Mouse (Mus musculus) G1E (cell line): Measurements from ENCODE around the gene Atp5g3. TPM values are rescaled to one million over a fixed set of nuclear protein-coding genes. Genes with fewer than 3 reads are reported as not detected.
A peak's percentile ranks its signal among the peaks of the same experiment; 100 is the strongest.

Experiments used
- ATAC-seq: 2 replicates; pipeline ENCODE4 v1.8.0; 2016; ENCODE audit warnings: mild to moderate bottlenecking; ENCODE audit not compliant: insufficient number of reproducible peaks, poor library complexity, low FRiP score, severe bottlenecking; ENCODE audit errors: extremely low read depth
- DNase-seq: peaks from one replicate; pipeline ENCODE4 v3.0.0; 2012; ENCODE audit warnings: low spot score
- H3K27me3 ChIP-seq: 2 replicates; pipeline ENCODE4 v1.6.1; 2012; ENCODE audit warnings: mild to moderate bottlenecking, low read length, inconsistent platforms; ENCODE audit not compliant: insufficient read depth
- H3K36me3 ChIP-seq: replicated peaks from 2 replicates; pipeline ENCODE3; 2012; ENCODE audit warnings: mild to moderate bottlenecking, inconsistent platforms
- H3K4me1 ChIP-seq: 2 replicates; pipeline ENCODE4 v1.6.1; 2012; ENCODE audit warnings: low read depth, low read length, inconsistent platforms, mixed read lengths; ENCODE audit not compliant: insufficient read depth
- H3K4me3 ChIP-seq: 2 replicates; pipeline ENCODE4 v1.5.1; 2012; ENCODE audit warnings: low read depth, mild to moderate bottlenecking, inconsistent platforms, low read length, moderate library complexity, mixed read lengths
- H3K9me3 ChIP-seq: replicated peaks from 2 replicates; pipeline ENCODE4 v1.6.1; 2012; ENCODE audit warnings: inconsistent platforms
- CTCF ChIP-seq: IDR thresholded peaks from 2 replicates; pipeline ENCODE4 v1.5.1; 2012; ENCODE audit warnings: low read depth, low read length, inconsistent platforms, mixed read lengths
- GATA1 ChIP-seq: IDR thresholded peaks from 2 replicates; pipeline ENCODE4 v1.6.1; 2012; ENCODE audit warnings: borderline replicate concordance, low read length, inconsistent platforms, mixed read lengths
- GATA2 ChIP-seq: IDR thresholded peaks from 2 replicates; pipeline ENCODE4 v1.6.1; 2012; ENCODE audit warnings: low read depth, low read length, inconsistent platforms, borderline replicate concordance
- POLR2AphosphoS5 ChIP-seq: IDR thresholded peaks from 2 replicates; pipeline ENCODE4 v1.6.1; 2012; ENCODE audit warnings: low read depth, low read length, inconsistent platforms; ENCODE audit not compliant: insufficient replicate concordance
- TAL1 ChIP-seq: conservative IDR thresholded peaks from 2 replicates; pipeline ENCODE4 v1.6.1; 2012; ENCODE audit warnings: low read depth, low read length, inconsistent platforms, mixed read lengths
- polyA plus RNA-seq: library from polyadenylated mRNA; stranded (reverse); fragments of >175 nt; gene quantifications from 2 replicates; pipeline ENCODE4 v1.2.3, GENCODE M21; 2012
- total RNA-seq, 2 experiments: library from RNA; stranded (forward) in 1 of 2; stranded (reverse) in 1 of 2; fragments of 200-1000 nt in 1 of 2; fragments of >200 nt in 1 of 2; fragmentation: Nextera tagmentation in 1 of 2; gene quantifications; 2 replicates each; pipeline ENCODE4 v1.2.3; 2014 to 2017

Atp5g3 gene
- total and polyA plus RNA-seq, 3 experiments = 112 to 992 (median 195) TPM

DNA sequence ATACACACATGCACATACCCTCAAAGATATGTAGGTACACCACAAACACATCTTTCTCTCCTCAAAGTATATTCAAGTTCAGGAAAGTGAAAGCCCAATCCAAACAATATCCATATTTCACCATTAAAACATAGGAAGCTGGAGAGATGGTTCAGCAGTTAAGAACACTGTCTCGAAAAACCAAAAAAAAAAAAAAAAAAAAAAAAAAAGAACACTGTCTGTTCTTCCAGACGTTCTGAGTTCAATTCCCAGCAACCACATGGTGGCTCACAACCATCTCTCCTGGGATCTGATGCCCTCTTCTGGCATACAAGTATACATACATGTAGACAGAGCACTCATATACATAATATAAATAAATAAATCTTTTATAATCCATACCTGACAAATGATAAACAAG is 25.1 kb downstream of the Atp5g3 start:
- ATAC-seq (no peak), DNase-seq (no peak)
- Histone ChIP-seq H3K4me1 (peaks cover 15% of the 10 kb centered on the region), H3K4me3 (no peak overlapping the region), H3K36me3 (peaks cover 15% of the 10 kb centered on the region), H3K9me3 (no peaks in the 10 kb centered on the region), H3K27me3 (no peaks in the 10 kb centered on the region)
- TF ChIP-seq POLR2AphosphoS5 (no peak), GATA2 (no peak), CTCF (no peak), GATA1 (no peak), TAL1 (no peak)

DNA sequence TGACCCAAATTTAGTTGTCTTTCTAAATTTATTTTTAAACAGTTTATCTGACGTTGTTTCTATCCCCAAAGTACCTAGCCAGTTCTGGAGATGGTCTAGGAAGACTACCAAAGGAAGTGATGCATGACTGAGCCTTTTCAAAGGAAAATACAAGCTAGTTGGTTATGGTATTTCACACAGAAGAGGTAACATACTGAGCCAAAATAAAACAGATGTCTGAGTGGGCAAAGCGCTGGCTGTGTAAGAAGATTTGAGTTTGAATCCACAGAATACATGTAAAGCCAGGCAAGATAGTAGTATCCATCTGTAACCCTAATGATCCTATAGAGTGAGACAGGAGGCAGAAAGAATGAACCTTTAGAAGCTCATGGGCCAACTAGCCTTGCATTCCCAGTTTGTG is 33.2 kb downstream of the Atp5g3 start:
- Histone ChIP-seq H3K9me3 (no peaks in the 10 kb centered on the region), H3K4me3 (no peak overlapping the region), H3K4me1 (no peaks in the 10 kb centered on the region), H3K27me3 (no peaks in the 10 kb centered on the region), H3K36me3 (peaks cover 26% of the 10 kb centered on the region)
- DNase-seq (no peak), ATAC-seq (no peak)
- no peak for TF ChIP-seq GATA2
- TF ChIP-seq GATA1 = no peak
- TF ChIP-seq TAL1 = no peak
- no peak for TF ChIP-seq CTCF
- TF ChIP-seq POLR2AphosphoS5 = no peak

DNA sequence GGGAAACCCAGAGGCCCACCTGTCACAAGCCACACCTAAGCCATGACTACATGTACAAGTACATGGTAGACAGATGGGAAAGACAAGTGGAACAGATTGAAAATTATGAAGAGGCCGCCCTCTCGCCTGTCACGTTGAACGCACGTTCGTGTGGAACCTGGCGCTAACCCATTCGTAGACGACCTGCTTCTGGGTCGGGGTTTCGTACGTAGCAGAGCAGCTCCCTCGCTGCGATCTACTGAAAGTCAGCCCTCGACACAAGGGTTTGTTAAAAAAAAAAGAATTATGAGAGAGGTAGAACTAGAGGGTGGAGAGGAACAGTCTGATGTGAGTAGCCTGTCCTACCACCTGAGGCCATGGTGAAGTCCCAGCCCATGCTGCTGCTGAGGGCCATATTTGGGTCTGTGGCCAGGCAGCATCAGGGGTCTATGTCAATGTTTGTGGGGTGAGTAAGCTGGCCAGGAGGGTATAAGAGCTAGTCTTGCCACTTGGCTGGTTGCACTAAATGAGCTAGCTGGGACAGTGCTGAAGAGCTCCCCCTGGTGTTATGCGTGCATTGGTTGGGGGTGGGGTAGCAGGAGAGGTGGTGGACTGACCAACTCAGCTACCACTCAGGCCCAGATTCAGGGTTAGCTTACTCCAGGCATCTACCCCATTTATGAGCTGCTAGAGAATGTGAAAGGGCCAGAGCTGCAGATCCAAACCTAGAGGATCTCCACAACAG is 43.2 kb downstream of the Atp5g3 start:
- Histone ChIP-seq H3K4me3 (no peak overlapping the region), H3K36me3 (peaks cover 39% of the 10 kb centered on the region), H3K27me3 (no peaks in the 10 kb centered on the region), H3K9me3 (no peaks in the 10 kb centered on the region), H3K4me1 (peaks cover 4% of the 10 kb centered on the region; the same call in 1 of the 2 replicates)
- ATAC-seq (no peak), DNase-seq (no peak)
- TF ChIP-seq CTCF (peak; percentile 37), GATA1 (no peak)

DNA sequence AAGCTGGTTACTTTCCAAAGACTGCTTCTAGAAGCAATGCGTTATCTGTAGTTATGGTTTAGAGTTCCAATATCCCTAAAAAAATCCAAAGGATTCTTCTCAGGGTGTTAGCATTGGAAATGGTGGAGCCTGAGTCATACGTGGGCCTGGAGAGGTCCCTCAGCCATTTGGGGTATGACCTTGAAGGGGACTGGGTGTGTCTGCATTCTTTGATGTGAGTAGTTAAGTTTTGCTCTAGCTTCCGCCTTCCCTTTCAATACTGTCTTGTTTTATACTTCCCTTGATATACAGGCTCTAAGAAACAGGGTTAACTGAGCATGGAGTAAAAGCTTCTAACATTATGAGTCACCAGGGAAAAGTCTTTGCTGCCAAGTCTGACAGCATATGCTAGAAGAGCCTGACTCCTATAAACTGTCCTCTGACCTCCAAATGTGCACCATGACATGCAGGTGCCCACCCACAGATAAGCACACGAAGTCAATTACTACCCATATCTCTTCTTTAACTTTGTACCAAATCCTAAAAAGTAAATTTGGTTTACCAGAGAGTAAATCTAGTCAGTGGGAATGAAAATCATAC is 51.0 kb downstream of the Atp5g3 start:
- Histone ChIP-seq H3K36me3 (peaks cover 22% of the 10 kb centered on the region), H3K9me3 (no peaks in the 10 kb centered on the region), H3K4me1 (peaks cover 19% of the 10 kb centered on the region), H3K4me3 (no peak overlapping the region), H3K27me3 (no peaks in the 10 kb centered on the region)
- DNase-seq (no peak), ATAC-seq (no peak)
- no peak for TF ChIP-seq CTCF
- no peak for TF ChIP-seq GATA1
- TF ChIP-seq GATA2 = no peak
- TF ChIP-seq POLR2AphosphoS5 = no peak
- TF ChIP-seq TAL1 = no peak

Other genes with a start within 250 kb of the Atp5g3 start
- gene Chn1, start 136.0 kb downstream of the Atp5g3 start, total RNA-seq (2014; fragmentation: Nextera tagmentation) = 1.2 TPM in 1 of 2 replicates, not detected in the other
- 0.52 and 0.60 TPM in 2 replicates for gene Chn1, start 136.0 kb downstream of the Atp5g3 start, total RNA-seq (2017)
- gene Chn1, start 136.0 kb downstream of the Atp5g3 start, polyA plus RNA-seq = 0.30 TPM in 1 of 2 replicates, not detected in the other
- 201 and 220 TPM in 2 replicates for gene Atf2, start 18.7 kb downstream of the Atp5g3 start, total RNA-seq (2014; fragmentation: Nextera tagmentation)
- gene Atf2, start 18.7 kb downstream of the Atp5g3 start, total RNA-seq (2017) = 50.2 and 69.8 TPM in 2 replicates
- gene Atf2, start 18.7 kb downstream of the Atp5g3 start, polyA plus RNA-seq = 10.8 and 14.4 TPM in 2 replicates